Mouse (Mus musculus) left cerebral cortex, adult 8-10 months (tissue): ENCODE measurements at regions not wholly inside any gene's neighbourhood (a gene's known extent, or its start where the extent isn't known, plus 50 kb on each side); places are given as distances from the start of the nearest gene placed in this dataset.

ENCODE experiments used
- DNase-seq, 2 experiments: peaks; one replicate each; pipeline ENCODE4 v3.0.0; 2022; ENCODE audit warnings: low spot score in 2 of 2

DNA sequence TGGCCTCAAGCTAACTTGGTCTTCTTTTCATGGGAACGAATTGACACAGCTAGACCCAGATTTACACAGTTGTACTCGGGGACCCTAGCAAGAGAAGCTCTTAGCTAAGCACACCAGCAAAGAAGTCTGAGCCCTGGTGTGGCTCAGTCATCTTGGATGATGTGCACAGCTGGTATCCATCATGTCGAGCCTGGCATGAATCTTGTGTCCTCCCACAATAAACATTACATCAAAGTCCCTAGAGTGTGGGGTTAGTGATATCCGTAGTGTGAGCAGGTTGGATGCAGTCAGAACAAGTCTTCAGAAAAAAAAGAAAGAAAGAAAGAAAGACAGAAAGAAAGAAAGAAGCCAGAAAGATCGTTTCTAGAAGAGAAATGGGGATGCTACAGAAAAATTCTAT, 52.1 kb upstream of the Hmcn1 start:
- no peak for DNase-seq

DNA sequence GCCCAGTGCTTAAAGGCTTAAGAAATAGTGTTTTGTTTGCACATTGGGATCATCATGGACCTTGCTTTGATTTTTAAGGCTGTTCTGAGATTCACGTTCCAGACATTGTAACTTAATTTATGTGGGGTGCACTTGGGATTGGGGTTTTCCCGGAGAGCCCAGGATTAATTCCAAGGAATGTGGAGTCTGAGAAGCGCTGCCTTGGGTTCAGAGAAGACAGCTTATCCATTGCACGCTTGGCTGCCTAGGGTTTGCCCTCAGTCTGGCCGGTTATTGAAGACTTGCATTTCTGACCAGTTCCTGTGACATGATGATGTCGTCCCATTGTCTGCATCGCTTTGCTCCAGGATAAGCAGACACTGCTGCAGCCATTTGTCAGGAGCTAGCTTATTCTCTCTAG, 53.4 kb upstream of the Hmcn1 start:
- DNase-seq = no peak

DNA sequence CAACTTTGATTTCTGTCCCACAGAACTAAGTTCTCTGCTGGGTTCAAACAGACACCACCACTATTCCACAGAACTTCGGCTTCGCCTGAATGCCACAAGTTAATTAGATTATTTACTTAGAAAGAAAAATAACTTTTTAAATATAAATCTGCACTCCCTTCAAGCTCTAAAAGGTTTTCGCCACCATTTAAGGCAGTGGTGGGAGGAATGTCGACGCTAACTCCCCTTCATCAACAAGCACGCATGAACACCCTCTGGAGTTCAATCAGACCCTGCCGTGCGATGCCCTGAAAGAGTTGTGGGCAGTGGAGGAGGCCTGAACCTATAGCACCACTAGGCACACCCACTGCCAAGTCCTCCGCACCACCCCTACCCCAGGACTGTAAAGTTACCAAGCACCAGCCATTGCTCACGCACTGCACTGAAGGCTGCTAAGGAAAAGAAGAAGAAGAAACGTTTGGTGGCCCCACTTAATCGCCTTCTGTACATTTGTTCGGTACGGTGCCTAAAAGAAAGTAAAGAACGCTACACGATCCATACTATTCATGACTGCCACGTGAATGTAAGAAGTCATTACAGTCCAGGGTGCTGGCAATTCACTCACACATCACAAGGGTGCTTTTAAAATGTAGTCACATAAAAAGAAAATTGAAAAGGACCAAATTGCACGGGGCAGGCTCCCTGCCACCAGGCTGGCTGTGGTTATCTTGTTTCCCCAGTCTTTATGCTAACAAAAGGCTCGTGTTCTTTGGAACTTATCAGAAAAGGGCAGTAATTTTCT, 56.7 kb upstream of the Hmcn1 start:
- no peak for DNase-seq

DNA sequence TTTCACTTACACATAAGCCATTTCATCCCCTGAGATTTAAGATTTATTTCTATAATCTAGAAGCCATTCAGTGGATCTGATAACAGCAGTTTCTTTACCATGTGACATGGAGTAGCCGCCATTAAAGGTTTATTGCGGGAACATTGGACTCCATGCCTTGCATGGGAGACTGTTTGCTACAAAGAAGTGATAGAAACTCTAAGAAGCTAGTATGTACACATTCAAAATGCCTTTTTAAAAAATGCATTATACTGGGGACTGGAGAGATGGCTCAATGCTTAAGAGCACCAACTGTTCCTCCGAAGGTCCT, 57.2 kb upstream of the Hmcn1 start:
- DNase-seq = no peak

DNA sequence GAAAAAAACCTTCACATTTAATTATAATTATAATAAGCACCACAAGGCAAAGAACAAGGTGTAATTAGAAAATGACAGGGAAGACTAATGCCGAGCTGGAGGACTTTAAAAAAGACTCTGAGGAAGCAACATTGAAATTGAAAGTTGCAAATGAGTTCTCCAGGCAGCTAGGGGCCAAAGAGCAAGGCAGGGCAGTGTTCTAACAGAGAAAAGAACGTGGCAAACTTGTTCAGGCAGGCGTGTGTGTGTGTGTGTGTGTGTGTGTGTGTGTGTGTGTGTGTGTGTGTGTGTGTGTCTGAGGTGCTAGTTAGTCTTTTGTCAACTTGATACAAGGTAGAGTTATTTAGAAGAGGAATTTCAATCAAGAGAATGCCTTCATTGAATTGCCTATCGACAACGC, 60.0 kb upstream of the Hmcn1 start:
- no peak for DNase-seq

DNA sequence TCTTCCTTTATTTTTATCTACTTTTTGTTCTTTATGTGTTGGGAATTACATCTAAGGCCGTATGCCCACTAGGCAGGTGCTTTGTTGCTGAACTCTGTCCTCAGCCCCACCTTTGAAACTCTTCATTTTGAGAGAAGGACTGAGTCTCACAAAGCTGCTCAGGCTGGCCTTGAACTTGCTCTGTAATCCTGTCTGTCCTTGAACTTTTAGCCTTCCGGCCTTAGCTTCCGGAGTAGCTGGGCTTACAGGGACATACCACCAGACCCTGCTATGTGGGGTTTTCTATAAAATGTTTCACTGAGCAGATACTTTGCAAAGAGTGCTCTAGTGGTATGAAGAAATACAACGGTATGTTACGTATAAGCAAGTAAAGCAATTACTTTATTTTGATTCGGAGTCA, 62.2 kb upstream of the Hmcn1 start:
- no peak for DNase-seq

DNA sequence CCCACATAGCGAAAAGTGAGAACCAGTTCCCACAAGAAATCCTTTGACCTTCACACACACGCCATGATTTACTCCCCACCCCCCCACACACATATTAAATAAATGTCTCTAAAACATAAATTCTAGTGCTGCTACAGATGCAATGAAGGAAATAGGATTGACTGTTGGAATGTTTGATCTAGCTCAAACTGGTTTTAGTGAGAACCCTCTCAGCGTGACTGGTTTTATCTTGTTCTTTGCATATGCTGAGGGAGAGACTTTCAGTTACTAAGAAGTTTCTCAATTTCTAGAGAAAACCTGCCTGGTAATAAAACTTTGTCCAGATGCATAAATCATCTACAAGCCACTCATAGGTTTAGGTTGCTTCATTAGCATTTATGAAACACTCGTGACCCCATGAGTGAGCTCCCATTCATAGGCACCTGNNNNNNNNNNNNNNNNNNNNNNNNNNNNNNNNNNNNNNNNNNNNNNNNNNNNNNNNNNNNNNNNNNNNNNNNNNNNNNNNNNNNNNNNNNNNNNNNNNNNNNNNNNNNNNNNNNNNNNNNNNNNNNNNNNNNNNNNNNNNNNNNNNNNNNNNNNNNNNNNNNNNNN, 66.4 kb upstream of the Hmcn1 start:
- no peak for DNase-seq

DNA sequence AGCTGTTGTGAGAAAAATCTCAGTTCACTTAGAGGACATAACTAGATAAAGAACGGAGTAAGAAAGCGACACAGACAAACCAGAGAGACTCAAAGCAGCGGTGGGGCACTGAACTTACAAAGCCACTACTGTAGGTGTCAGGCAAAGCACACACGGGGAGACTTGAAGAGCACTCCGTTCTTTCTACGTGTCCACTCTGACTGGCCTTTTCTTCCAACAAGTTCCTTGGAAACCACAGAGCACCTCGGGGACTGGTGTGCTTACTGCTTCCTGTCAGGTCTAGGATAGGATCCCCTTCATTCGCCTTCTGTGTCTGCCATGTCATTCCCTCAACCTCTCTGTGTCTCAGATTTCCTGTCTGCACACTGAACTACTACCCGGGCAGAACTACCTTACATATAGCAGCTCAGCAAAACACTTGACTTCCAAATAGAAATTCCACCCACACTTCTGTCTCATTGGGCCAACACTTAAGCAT, 71.9 kb upstream of the Hmcn1 start:
- no peak for DNase-seq

DNA sequence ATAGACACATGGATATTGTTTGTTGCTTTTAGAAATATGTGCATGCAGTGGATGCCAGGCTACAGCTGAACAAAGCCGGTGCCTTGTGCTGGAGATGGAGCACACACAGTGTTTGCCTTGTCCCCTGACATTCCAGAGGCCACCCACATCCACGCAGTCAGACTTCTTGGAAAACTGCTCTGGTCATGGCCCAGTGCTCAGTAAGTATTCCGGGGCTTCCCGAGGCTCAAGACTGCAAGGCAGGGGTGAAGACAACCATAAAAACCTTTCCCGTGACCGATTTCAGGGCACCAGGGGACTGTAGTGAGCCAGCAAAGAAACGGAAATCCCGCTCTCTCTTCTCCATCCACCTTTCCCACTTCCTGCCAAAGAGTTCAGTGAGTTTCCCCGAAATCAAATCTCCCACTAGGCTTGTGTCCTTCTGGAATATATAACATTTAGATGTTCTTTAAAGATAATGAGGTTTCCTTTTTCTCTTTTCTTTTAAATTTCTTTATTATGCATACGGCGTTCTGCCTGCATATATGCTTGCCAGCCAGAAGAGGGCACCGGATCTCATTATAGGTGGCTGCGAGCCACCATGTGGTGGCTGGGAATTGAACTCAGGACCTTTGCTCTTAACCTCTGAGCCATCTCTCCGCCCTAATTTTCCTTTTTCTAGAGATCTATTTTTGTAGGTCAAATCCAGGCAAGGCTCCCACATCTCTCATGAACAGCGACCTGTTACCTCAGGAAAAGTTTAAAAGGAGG, 73.3 kb upstream of the Hmcn1 start:
- DNase-seq = no peak

DNA sequence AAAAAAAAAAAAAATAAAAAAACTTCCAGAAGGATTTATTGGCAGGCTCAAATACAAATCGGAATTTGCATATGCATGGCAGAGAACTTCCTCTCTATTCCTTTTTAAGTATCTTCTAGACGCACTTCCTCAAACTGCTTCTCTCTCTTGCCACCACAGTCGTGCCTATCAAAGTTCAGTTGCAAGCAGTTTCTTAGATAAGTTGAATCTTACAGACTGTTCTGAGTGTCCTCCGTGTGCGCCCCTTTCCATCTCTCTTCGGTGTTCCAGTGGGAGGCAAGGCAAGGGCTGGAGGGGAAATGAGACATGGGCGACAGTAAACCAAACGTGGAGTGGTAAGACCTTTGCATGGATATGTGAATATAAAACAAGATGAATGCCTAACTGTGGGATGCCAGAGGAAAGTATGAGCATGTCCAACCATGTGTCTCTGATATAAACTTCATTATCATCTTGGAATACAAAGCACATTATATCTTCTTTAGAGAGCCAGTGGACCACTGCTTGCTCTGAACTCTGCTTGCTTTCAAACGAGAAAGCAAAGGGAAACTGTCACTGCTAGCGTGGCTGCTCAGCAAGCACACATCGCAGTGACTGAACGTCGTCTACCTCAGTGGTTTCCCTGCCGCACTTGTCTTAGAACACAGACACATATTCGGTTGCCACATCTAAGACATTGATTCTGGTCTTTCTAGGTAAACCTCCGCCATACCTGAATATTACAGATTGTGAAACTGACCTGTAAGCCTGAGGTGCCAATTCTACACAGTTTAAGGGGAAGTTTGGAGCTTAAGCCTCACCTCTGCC, 81.5 kb upstream of the Hmcn1 start:
- DNase-seq = no peak

DNA sequence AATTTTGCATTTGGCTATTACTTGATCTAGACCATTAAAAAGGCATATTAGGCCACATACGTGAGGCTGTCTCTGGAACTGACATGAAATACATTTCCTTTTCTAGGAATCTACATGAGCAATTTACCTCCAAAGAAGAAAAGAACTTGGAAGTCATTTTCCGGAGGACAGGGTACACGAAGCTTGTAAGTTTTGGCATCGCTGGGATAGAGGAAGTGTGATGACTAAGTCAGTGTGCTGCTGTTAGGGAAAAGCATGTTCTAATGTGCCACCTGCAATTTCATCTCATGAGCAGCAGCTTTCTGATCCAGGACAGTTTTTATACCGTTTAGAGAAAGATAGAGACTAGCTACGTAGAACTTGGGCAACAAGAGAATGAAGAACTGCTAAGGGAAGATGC, 82.3 kb upstream of the Hmcn1 start:
- no peak for DNase-seq

DNA sequence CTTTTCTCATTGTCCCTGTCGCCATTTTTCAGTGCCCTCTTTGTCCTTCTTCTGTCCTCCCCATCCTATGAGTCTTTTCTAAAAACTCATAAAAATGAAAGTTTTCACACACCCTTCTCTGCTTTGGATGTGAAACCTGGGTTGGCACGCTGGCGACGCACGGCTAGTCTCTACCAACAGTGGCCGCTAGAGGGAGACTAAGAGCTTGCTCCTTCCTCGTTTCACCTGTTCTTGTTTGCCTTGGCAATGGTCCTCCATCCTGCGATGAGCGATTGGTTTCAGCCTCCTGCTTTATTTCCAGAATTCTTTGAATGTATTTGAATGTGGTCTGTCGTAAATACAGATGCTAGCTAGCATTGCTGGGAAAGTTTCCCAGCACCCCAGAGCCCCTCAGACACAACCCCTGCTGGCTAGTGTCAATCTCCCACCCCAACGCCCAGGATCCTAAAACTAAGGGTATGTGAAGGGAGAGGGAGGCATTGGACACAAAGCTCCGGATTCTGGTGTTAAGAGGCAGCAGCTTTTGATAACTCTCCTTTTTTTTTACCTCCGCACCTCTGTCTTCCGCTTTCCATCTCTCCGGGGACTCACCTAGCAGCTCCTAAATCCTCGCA, 85.8 kb upstream of the Hmcn1 start:
- DNase-seq = peak; percentile 47 to 71

DNA sequence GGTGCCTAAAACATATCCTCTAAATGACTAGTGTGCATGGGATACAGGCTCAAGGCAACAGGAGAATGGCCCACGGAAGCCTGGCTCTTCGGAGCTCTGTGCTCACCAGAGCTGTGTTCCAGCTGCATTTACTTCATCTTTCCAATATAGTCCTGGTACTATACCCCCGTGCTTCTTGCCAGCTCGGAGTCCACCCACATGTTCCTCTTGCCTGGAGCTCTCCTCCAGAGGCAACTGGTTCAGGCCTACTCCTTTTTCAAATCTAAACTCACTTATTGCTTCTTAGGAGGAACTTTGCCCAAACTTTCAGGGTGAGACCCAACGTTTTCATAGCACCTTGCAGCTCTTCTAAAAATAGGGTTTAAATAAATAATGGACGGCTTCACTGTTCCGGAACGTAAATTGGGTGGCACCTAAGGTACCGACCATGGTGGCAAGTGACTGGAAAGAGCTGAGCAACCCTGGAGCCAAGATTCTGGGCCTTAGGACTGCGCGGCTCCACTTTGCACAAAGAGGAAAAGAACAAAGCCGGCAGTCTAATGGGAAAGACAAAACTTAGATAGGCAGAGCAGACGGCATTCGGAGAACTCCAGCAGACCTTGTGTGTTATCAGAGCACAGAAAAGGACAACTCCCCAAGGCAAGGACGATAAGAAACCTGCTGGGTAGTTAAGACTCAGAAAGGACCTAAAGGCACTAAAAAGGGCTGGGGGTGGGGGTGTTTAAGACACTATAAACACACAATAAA, 86.6 kb upstream of the Hmcn1 start:
- no peak for DNase-seq

DNA sequence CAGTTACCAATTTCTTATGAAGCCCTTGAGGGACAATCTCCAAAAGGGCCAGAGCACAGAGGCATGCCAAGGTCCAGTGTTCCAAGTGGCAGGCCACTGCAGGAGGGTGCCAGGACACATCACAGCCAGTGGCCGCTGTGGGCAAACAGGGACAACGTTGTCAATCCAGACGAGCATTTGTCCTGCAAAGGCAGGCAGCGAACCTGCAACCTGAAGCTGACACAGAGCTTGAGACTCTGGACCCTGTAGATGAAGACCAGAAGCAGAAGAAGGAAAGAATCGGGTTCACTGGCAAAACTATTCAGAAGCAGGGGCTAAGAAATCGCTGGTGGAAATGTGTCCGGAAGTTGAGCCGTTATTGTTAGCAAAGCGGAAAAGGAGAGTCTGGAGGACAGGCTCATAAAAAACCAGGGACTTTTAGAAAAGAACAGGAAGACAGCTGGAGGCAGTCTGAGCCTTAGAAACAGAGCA, 87.3 kb upstream of the Hmcn1 start:
- DNase-seq = no peak

DNA sequence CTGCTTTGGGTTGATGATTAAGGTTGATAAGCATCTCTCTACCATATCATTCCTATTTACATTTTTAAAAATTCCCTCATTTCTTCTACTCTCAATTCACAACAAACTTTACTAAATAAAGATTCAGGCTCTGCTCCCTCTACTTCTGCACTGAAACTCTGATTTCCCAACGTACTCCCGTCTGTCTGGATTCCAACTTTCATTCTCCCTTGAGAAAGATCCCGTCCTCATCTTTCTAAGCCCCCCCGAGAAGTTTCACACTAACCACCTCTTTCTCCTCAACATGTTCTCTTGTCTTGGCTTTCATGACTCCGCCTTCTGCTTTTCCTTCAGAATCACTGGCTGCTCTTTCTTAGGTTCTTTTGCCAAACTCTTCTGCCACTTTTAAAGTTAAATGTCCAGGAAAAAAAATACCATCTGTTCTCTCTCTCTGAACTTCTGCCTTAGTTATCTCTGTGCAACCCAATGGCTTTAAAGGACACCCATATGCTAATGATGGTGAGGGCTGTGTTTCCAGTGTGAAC, 89.3 kb upstream of the Hmcn1 start:
- no peak for DNase-seq

DNA sequence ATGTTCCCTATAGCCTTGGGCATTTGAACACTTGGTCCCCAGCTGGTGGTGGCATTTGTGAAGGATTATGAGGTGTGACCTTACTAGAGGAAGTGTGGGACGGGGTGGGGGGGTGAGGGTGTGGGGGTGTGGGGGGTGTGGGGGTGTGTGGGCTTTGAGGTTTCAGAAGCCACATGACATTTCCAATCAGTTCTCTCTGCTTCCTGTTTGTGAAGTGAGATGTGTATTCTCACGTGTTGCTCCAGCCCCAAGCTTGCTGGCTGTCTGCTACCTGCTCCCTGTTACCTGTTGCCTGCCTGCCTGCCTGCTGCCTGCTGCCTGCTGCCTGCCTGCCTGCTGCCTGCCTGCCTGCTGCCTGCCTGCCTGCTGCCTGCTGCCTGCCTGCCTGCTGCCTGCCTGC, 90.6 kb upstream of the Hmcn1 start:
- DNase-seq = no peak

DNA sequence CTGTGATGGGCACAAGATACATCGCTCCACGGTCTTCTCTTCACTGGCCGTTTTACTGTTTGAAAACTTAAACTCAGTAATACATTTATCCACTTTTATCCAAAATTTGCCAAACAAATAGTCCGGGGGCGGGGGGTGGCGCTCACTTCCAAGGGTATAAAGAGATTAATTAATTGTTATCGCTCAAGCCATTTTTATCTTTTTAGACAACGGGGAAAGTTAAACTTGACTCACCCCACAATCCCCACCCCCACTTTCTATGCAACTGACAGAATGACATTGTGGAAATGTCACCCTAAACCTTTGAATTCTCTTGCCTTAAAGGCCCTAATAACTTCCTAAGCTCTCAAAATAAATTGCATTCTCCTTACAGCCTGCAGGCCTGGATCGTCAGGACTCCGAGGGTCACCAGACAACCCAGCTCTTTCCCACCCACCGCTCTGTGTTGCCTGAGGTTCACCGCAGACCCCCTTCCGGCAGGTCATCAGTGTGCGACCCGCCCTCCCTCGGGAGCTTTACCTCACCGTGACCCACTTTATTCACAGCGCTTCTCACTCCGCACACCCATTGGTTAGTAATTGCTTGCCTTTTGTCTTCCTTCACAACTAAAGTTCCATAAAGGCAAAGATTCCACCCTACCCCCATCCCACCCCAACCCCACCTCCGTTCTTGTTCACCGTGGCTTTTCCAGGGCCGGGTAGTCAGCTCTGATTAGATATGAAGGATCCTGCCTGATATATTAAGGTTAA, 93.0 kb upstream of the Hmcn1 start:
- DNase-seq = no peak

DNA sequence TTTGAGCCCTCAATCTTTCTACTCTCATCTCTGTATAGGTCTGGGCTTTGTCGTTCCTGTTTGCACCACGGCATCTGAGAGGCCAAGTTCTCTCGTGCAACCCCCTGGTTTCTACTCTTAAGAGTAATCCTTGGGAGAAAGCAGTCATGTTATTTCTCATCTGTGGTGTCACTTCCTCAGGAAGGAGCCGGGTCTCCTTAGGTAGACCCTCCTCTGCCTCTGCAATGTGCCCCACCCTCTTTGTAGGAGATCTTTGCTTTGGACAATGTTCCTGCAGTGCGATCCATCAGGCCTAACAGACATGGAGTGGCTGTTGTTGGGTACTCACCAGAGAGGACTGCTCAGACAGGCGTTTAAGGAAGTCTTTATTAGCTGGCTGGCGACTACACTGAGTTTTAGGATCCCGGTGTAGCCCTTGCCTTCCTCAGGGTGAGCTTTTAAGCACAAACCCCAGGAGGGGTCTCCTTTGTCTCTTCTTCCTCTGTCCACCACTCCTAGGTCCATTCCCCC, 94.0 kb upstream of the Hmcn1 start:
- DNase-seq = no peak

DNA sequence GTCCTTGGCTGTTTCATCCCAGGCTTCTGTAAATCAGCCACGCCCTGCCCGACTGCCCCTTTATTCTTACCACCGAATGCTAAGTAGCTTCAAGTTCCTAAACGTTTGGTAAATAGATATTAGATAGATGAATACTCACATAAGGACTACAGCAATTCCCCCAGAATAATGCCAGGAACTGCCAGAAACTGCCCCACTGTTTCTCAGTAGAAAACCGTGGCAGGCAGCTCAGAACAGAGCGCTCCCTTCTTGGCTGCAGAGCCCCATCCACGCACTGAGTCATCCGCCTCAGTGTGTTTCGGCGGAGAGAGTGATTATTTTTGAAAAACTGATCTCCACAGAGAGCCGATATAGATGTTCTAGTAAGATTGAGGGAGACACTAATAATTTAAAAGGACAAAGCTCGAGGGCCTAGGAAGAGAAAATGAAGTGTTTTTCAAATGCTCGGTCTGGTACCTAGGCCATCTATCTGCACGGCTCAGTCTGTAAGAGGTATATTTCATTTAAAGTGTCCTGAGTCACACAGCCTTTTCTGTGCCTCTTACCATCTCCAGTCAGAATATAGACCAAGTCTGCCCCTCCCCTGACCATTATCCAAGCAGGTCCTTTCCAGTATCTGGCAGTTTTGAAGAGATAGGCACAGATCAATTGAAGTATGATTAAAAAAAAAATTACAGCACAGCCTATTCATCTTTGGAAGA, 94.4 kb upstream of the Gm47985 start:
- DNase-seq = peak in 1 of 2 experiments; percentile 54
